Mouse (Mus musculus): ENCODE data around the gene Uimc1.
A peak's percentile ranks its signal among the peaks of the same experiment; 100 is the strongest.
"Not testable (repeated sequence)": the region's sequence is repeated elsewhere in the genome, so short reads cannot be mapped to it uniquely, and the experiment has no call there.

Gene Uimc1

DNA sequence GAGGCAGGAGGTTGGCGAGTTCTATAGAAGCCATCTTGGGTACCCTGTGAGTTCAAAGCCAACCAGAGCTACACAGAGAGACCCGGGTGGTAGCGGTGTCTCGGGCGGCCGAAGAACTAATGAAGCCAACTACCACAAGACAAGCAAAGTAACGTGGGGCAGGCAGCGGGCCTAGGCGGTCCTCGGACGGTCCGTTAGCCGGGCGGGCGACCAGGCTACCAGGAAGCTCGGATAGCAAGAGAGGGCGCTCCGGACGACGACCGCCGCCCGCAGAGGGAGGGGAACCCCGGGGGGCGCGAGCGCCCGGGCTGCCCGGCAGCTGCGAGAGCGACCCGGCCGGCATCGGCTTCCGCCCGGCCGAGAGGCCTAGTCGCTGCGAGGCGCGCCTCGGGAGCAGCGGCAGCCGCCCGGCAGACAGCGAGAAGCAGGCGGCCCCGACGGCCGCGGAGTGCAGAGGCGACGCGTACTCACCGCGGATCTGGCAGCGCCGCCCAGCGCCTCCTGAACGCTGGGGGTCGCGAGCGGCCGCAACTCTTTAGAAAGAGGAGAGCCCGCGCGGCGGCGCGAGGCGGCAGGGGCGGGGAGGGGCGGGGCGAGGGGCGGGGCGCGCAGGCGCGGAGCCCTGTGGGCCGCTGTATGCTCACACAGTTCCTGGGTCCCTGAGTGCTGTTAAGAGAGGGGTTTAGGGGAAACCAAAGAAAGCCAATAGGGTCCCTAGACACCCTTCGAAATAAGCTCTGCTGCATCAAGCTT is at the start of gene Uimc1:
Gene Uimc1, minus strand, starts transcription at position 575 of the 753 bp plus-strand sequence.
- peak; percentile 66 for DNase-seq (ENCODE audit: low spot score)

DNA sequence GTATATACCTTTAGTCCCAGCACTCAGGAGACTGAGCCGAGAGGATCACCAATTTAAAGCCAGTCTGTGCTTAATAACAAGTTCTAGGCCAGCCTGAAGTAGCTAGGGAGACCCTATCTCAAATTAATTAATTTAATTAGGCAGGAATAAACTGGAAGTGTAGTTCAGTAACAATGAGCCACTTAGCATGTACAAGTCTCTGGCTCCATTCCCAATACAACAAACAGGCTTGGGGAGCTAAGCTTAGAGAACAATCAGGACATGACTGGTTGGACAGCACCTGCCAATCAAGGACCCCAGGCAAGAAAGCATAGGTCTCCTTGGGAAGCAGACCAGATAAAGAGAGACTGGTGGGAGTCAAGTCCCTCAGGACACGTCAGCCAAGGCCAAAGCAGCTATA is 40.2 kb upstream of the Uimc1 start:
- no peak for DNase-seq (ENCODE audit: low spot score)

DNA sequence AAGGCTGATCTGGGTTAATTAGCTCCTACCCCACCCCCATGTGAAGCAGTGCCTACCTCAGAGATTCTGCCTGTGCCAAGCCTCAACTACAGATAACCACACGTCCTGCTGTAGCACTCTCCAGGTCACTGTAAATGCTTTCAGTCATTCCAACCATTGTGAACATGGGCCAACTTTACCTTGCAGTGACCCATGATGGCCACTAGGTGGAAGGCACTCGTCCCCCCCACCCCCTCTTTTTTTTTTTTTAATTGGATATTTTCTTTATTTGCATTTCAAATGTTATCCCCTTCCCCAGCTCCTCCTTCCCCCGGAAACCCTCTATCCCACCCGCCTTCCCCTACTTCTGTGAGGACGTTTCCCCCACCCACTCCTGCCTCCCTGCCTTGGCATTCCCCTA is 35.3 kb upstream of the Uimc1 start:
- no peak for DNase-seq (ENCODE audit: low spot score)

DNA sequence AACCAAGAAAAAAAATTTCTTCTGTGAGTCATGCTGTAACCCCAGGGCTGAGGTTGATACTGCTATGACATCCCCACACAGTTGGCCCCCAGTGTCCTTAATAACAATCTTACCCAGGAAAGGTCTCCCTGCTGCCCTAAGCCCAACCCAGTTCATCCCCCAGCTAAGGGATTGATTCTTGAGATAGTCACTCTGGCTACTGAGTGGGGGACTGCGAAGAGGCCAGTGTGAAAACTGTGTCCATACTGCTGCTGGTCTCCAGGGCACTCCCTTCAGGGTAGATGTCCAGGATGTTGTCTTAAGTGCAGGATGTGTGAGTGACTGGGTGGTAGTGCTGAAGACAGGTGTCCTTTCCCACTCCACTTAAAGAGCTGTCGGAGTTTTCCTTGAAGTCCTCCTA is 33.3 kb upstream of the Uimc1 start, which contains the start of gene Gm17617:
Gene Gm17617, minus strand, starts transcription at position 101 of the 400 bp plus-strand sequence.
- no peak for DNase-seq (ENCODE audit: low spot score)

DNA sequence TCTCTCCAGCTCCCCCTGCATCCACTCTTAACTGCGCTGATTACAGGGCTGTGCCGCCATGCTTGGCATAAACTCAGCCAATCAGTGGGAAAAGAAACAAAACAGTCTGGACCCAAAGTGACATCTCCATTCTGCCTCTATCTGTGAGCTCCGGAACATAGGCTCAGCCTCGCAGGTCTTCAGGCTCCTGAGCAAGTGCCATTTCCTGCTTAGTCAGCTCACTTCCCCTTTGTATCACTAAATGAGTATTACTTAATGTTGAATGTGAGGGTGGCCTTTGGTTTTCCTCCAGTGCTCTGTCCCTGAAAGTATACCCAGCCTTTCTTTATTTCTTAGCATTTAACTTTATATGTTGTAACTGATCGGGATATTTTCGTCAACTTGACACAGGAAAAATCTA is 24.8 kb upstream of the Uimc1 start:
- no peak for DNase-seq (ENCODE audit: low spot score)

DNA sequence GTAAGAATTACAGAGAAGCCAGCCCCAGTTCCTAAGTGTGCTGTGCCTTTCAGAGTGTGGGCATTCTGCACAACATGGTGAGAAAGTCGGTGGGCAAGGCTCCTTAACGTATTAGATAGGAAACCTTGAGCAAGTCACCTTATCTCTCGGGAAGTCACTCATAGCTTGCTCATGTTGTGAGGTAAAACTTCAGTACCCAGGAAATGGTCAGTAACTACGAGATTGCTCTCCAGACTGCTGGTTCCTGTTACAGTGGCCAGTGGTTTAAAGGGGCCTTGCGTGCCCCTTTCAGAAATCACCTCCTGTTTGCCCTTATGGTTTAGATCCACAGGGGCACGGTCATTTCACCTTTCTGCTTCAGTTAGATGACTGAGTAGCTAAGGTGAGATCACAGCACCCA is 14.3 kb upstream of the Uimc1 start:
- DNase-seq (ENCODE audit: low spot score) = no peak

DNA sequence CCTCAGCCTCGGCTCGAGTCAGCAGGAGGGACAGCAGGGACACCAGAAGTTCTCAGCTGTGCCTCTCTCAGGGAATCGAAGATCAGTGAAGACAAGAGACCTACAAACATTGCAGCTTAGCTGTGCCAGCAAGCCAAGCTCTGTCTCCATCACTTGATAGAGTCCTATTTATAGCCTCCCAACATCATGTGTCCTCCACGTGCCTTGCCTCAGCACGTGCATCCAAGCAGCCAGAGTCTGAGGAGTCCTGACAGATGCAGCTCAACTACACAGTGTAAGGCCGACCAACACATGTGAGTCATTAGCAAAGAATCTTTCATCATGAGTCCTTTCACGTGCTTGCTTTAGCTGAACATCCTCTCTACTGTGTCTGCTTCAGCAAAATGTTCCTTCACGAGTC is 7.6 kb upstream of the Uimc1 start:
- no peak for DNase-seq (ENCODE audit: low spot score)

DNA sequence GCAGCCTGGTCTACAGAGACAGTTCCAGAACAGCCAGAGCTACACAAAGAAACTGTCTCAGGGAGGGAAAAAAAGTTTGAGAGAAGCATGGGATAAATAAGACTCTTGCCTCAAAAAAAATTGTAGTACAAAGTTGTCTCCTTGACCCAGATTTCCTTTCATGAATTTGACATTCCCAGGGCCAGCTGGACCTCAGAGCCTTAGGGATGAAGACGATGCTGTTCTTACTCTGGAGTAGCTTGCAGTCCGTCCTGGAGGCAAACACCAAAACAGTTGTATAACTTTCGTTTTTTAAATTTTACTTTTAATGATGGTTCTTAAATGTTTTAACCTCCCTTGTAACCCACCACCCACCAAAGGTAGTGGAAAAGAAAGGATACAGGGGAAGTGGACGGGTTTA is 7.0 kb upstream of the Uimc1 start:
- no peak for DNase-seq (ENCODE audit: low spot score)

DNA sequence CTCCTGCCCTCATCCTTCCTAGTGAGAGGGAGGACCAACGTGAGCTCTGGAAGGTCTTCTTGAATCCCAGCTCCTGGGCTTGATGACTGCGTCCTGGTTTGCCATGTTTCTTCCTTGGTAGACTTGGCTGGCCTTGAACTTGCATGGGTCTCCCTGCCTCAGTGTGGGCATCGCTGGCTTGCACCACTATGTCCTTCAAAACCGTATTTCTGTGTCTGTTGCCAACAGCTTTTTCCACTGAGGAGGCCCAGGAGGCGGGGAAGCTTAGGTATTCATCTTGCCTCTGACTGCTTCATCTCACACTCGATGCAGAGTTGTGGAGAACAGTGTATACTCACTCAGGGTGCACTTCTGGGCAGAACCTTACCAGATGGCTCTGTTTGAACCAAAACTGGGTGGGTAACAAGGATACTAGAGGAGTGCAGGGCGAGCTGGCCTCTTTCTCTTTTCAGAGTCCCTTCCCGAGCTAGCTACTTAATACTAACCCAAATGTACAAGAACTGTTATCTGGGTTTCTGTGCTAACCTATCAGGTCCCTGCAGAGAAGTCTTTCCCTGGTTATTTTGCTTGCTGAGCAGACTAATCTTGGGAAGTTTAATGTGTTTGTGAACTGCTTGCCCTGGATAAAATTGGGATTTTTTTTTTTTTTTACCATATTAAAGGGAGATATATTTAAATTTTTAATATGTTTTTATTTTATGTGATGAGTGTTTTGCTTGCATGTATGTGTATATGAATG is 6.0 kb upstream of the Uimc1 start:
- no peak for DNase-seq (ENCODE audit: low spot score)

DNA sequence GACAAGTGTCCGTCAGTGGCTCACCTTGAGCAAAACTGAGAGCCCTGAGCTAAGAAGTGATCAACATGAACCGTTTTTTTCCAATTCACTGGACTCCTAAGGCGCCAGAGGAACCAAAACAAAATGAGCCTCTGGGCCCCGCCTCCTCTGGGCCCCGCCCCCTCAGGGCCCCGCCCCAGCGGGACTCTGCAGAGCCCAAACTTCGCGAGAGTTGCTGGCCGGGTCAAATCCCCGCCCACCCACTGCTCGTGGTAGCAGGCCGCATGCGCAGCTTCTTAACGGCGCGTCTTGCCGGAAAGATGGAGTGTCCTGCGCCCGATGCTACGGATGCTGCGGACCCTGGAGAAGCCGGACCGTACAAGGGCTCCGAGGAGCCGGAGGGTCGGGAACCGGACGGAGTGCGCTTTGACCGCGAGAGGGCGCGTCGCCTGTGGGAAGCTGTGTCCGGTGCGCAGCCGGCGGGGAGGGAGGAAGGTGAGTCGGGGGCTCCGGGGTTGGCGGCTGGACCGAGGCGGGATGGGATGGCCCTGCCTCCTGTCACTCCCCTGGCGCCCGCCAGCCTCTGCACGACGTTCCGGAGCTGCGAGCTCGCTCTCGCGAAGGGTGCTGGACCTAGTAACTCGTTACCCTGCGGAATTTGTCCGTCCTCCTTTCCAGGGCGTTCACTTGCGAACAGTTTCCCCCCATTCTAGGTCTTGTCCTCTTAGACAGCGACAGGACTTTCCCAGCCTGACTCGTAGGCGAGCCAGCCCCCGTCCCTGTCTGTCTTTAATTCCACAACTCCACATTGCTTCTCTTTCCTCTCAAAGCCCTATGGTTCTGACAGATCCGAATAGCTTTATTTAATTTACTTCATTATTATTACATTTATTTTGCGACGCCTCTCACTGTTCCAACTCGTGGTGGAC is 5.2 kb upstream of the Uimc1 start, which contains the start of gene Zfp346:
Gene Zfp346, plus strand, starts transcription at position 267 of the 908 bp plus-strand sequence.
- peak; percentile 98 for DNase-seq (ENCODE audit: low spot score)

DNA sequence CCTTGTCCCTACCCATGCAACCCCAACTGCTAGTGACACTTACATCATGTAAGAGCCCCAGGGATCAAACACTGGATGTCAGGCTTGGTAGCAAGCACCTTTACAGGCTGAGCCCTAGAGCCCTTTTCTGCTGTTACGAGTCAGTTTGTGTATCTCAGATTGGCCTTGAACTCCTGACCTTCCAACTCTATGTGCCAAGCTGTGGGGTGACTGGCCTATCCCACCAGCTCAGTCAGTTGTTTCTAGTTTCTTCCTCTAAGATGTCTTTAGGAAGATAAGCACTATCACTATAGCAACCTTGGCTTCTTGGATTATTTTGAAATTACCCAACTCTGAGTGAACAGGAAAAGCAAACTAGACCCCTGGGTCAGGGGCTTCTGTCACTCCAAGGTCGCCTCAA is 3.3 kb upstream of the Uimc1 start:
- DNase-seq (ENCODE audit: low spot score) = no peak

DNA sequence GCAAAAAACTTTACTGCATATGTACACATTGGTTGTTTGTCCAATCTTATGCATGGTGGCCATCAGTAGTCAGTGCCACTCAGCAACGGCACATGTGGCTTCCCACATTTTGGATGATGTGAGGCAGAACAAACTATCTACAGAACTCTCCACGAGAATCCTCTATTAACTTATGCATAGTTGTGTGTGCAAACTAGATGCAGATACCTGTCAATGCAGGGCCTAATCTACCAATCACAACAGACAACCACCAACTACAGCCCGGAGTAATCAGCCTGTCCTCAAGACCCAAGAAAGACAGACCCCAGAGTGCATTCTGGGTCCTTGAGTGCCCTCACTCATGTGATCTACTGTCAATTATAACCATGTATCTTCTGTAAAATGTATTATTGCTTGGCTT is 2.3 kb upstream of the Uimc1 start:
- DNase-seq (ENCODE audit: low spot score) = no peak

DNA sequence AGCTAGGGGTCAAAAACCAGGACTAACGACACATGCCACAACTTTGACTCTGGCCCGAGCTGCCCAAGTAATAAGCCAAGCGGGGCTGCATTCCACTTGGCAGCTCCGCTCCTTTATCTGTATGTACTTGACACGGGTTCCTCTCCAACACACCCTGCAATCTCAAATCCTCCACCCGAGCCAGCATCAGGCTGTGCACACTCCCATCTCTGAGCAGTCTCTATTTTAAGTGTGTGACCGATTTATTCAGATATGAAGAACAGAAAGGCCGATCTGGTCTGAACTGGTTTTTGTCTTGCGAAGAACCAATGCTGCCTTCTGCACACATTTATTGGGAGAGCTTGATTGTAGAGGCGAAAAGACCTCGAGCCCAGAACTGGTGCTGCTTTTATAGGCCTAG is 1.5 kb upstream of the Uimc1 start:
- DNase-seq (ENCODE audit: low spot score) = no peak

DNA sequence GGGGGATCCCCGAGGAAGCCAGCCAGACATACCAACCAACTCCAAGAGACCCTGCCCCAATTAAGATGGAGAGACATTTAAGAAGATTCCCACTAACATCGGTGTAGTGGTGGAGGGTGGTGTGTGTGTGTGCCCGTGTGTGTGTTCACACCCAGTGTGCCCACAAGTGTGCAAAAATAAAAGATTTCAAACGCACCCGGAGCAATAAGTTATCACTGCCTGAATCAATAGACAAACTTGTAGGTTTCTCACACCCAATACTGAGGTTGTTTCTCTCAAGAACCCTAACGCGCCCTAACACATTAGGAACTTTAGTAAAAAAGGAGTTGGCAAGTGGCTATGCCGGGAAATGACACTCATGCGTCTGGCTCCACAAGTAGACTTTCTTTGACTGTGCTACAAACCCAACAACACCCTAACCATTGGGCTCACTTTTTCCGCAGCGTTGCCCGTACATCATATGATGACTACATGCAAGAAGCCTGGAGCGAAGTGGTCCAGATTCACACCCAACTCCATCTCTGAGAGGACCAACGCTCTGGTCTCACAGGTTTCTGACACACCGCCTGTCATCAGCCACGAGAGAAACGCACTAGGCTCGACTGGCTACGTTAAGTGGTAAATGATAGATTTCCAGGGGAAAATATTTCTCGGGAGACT is 904 bp downstream of the Uimc1 start:
- no peak for DNase-seq (ENCODE audit: low spot score)

DNA sequence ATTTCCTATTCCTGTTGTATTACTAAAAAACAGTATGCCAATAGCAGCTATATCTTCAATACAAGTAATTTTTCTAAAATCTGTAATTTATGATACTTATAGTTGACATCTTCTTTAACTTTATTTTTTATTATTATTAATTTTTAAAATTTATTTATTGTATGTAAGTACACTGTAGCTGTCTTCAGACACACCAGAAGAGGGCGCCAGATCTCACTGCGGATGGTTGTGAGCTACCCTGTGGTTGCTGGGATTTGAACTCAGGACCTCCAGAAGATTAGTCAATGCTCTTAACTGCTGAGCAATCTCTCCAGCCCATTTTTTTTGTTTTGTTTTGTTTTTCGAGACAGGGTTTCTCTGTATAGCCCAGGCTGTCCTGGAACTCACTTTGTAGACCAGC is 2.3 kb downstream of the Uimc1 start:
- DNase-seq (ENCODE audit: low spot score) = not testable (repeated sequence)

DNA sequence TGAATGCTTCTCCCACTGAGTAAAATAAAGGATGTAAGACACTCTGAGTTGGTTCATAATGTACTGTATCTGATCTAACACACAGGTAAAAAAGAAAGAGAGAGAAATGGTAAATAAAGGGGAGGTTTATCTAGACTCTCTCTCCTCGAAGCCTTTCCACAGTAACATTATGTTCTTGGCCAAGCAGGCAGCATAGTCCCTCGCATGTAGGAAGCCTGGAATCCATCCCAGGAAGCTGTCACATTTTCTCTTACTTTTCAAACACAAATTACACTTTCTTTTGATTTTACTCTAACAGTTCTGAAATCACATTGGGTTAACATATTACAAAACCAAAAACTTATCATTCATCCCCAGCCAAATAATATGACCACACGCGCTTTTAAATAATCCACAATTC is 7.5 kb downstream of the Uimc1 start:
- DNase-seq (ENCODE audit: low spot score) = no peak

DNA sequence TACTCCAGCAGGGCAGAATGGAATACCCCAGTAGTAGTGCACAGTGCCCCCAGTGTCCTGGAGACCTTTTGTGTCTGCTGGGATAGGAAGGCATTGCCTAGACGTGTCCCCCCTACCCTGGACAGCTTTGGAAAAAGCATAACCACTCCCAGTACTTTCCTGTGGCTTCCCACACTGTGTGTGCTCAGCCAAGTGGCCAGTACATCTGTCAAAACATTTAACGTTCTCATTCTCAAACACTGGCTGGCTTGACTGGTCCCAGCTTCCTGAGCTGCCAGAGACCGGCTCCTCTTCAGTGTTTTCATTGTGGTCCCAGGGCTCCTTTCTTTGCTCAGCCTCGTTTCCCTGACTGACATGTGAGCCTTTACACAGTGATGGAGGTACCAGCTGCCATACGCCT is 24.5 kb downstream of the Uimc1 start:
- no peak for DNase-seq (ENCODE audit: low spot score)

DNA sequence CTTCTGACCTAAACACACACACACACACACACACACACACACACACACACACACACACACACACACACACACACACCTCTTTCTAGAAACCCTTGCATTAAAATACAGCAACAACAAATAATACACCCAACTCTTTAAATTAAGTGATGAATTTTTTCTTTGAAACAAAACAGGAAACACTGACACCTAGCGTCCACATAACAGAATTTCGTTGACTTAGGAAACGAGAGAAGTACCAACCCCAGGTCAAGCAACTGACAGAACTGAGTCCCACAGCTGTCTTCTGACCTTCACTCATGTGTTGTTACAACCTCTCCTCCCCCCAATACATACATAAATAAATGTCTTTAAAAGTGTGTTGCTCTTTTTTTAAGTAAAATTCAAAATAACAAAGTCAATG is 28.8 kb downstream of the Uimc1 start:
- DNase-seq (ENCODE audit: low spot score) = no peak

DNA sequence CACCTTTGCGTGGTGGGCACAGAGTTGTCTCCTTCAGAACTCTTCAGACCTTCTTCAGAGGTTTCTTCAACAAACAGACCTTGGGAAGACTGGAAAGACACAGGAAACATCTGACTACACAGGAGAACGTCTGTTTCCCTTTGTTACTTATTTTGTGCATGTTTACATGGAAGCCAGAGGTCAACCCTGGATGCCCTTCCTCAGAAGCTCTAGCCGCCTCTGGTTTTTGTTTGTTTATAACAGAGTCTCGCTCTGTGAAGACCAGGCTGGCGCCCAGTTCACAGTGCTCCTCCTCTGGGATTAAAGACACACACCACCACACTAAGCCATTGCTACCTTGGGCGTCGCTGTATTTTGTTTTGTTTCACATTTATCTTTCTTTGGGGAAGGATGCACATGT is 30.4 kb downstream of the Uimc1 start:
- DNase-seq (ENCODE audit: low spot score) = no peak

DNA sequence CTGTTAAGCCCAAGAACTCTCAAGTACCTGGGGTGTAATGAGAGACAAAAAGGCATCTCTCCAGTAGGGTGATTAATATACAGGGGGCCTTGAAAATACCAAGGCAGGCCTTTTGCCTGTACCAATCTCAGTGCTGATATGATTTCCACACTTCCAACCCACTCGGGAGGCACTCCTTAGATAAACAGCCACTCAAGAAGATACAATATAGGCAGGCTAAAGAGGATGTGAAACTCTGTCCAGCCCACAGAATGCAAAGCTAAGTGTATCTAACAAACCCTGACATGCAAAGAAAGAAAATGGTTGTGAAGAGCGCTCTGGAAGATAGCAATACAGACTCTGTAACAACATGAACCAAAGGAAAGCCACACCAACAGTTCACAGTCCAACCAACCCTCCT is 36.8 kb downstream of the Uimc1 start:
- DNase-seq (ENCODE audit: low spot score) = no peak

DNA sequence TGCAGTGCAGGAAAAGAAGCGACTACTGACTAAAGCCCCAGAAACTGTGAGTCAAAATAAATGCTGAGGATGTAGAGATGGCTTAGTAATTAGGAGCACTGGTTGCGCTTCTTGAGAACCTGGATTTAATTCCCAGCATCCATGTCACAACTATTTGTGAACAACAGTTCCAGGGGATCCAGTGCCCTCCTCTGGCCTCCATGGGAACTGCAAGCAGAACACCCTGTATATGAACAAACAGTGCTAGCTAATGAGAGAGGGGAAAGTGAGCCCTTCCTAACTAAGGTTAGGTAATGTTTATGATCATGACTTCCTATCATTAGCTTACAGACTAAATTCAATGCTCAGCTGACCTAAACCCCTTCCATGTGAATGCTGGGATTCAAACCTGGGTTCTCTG is 42.1 kb downstream of the Uimc1 start:
- no peak for DNase-seq (ENCODE audit: low spot score)

DNA sequence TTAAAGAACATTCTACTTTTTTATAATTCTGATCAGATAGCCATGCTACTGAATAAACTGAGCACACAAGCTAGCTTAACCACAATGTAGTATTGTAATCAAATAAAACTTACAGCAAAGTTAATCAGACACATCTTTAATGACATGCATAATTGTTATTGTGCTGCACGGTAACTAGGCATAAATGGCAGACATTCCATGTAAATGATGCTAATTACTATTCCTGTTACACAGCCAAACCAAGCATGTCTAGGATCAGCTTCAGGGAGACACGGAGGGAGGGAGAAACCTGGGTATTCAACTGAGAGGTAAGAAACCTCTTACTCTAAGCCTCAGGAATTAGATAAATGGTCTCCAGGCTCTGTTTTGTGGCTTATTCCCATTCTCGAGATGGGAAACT is 52.4 kb downstream of the Uimc1 start:
- no peak for DNase-seq (ENCODE audit: low spot score)

All from urinary bladder, postnatal 25 days (tissue).